Mouse (Mus musculus) cerebellum, adult 18-20 months (tissue): ENCODE measurements at regions not wholly inside any gene's neighbourhood (a gene's known extent, or its start where the extent isn't known, plus 50 kb on each side); places are given as distances from the start of the nearest gene placed in this dataset.

Source experiments
- DNase-seq, 2 experiments: peaks; one replicate each; pipeline ENCODE4 v3.0.0; 2021

- no peak for DNase-seq
Observed at GRCm38 (mm10) chr2:160256251-160256650, 77.7 kb downstream of the Gm826 start.

- no peak for DNase-seq
Observed at GRCm38 (mm10) chr2:160250228-160250627, 83.7 kb downstream of the Gm826 start.

- no peak for DNase-seq
Observed at GRCm38 (mm10) chr2:160249104-160250093, 84.6 kb downstream of the Gm826 start.

DNA sequence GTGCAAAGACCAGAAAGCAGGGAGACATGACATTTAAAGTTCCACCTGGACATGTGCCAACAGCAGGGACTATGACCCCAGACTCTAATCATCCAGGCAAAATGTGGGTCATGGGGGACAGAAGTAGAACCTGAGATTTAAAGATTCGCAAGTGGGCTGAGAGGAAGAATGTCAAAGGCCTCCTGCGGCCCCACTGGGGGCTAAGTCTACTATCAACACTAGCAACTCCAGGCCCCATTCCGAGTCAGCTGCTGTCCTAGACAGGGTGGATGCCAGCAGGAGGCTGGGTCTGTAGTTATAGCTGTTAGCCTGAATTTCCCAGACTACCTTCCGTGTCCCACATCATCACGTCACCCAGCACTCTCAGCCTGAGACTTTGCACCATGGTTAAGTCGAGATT is 86.7 kb downstream of the Gm826 start:
- no peak for DNase-seq

DNA sequence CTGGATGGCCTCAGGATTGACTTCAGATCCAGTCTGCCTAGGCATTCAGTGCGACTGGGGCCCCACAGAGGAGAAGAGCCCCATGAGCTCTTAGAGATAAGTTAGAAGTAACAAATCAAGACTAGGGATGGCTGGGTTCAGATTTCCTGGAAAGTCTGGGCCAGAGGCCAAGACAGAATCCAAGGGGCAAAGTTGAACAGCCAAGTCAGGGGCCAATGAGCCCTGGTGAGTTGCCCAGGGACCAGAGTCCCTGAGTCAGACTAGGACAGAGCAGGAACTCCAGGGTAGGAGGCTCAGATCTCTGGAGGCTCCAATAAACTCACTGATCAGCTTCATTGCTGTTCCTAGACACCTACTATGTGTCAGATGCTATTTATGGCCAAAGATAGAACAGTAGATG is 87.6 kb downstream of the Gm826 start:
- DNase-seq, result no peak

DNA sequence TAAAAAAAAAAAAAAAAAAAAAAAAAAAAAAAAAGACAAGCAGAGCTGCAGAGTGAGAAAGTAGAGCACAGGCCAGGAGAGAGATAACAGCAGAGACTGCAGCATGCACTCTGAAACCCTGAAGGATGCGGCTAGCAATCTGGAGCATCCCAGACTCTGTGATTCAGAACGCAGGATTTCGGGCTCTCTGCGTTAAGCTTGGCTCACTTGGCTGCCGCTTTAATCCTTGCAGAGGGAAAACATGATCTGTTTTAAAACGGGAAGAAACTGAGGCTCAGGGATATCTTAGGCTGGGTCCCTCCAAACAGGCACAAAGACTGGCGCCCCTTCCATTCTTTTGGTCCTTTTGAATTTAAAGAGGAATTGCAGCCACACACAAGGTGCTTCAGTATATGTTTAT is 89.1 kb downstream of the Gm826 start:
- no peak for DNase-seq

GRCm38 (mm10) chr2:160240531-160241379 is 93.2 kb downstream of the Gm826 start:
- no peak for DNase-seq

GRCm38 (mm10) chr2:160237436-160238104 is 96.4 kb downstream of the Gm826 start:
- no peak for DNase-seq

DNA sequence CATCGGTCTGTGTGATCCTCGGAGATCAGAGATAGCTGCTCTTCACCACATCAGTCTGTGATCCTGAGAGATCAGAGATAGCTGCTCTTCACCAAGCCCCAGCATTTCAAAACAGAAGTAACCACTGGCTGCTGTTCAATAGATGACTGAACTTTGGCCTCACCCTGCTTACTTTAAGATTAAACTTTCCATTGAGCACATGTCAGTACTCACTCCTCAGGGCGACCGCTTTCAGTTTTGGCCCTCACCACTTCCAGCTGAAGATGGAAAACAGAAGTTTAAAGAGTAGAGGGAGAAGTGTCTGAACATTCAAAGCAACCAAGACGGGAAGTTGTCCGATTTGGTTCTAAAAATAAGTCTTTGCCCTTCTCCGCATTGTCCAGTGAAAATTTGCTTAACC is 97.2 kb downstream of the Gm826 start:
- no peak for DNase-seq

DNA sequence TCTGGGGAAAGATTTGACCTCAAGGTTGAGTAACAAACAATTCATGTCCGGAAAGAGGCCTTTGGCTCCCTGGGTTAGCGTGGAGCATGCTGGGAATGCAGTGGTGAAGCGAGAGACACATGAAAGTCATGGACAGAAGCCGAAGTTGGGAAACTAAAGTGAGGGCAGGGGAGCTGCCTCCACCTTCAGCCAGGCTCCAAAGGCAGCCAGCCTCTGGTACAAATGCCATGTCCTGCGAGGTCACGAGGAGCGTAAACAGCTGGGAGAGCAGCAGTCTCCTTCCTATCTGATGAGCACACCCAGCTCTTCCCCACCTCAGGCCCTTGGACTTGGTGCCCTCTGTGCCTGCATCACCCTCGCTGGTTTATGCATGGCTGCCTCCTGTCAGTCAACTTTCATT is 103.2 kb downstream of the Gm826 start:
- no peak for DNase-seq

DNA sequence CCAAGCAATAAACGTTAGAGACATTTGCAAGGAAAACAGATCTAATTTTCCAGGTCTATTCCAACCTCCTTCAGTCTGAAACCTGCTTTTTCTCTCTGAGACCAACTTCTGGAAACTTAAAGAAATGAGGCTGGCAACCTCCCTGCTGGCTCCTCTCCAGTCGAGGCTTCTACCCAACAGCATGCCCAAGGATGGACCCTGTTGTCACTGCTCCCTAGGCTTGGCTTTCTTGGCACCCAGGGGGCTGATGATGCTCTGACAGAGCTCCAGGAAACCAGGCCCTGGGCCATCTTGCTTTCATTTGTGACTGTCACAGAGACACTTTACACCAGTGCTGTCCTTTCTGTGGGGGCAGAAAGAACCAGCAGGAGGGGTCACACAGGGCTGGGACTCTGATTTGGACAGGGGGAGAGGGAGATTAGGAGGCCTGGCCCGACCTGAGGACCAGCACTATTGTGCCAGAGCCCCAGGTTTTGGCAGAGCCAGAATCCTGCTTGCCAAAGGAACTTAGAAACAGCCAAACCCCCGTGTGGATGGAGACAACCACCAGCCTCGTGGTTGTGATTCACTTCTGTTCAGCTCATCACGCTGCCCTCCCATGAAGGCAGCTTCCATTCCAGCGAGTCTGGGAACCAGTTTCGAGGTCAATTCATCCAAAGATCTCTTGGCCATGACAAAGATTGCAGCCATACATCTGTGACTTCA is 105.5 kb downstream of the Gm826 start:
- peak in 1 of 2 experiments; percentile 8 for DNase-seq

DNA sequence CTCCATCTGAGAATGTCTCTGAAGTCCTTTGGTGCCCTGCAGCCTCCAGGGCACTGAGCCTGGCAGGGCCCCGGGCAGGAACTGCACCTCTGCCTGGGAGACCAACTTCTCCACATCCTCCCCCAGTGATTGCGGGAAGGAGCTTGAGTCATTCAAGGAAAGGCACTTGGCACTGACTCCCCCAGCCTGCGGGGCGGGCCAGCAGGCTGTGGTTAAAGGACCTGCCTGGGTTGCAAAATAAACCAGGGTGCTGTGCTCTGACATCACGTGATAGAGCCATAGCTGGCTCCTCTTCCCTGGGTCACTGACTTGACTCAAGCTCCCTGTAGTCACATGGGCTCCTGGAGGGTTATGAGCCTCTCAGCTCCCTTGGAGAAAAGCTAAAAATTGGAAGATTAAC is 108.5 kb downstream of the Gm826 start:
- no peak for DNase-seq

DNA sequence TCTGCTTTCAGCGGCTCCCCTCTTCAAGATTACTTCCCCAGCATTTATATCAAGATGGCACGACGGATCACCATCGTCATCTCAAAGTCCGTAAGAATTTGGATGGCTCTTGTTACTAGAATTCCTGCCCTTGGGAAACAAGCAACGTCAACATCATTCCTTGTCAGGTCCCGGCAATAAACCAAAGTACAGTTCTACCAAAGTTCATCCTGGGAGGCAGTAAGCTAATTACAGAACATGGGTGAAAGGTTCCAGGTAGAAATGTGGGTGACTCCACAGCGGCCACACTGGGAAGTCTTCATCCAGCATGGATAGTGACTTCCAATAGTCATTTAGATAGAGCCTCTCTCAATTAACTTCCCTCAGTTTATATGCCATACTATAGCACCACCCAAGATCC is 110.6 kb downstream of the Gm826 start:
- DNase-seq, result no peak

DNA sequence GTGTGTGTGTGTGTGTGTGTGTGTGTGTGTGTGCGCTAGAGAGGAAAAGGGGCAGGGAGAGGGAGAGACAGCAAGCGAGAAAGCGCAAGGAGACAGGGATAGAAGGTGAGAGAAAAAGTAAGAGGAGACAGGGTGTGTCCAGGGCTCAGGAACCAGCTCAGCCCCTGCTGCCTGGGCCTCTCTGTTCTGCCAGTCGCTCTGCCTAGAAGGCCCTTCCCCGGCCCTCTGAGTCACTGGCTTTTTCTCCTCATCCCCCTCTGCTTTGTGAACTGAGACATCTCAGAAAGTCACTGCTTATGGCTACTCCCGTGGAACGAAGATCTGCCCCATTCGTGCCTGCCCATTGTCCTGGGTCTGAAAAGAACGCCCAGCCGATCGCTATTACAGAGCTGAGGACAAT is 112.2 kb downstream of the Gm826 start:
- no peak for DNase-seq

GRCm38 (mm10) chr2:160220562-160221021 is 113.4 kb downstream of the Gm826 start:
- no peak for DNase-seq

DNA sequence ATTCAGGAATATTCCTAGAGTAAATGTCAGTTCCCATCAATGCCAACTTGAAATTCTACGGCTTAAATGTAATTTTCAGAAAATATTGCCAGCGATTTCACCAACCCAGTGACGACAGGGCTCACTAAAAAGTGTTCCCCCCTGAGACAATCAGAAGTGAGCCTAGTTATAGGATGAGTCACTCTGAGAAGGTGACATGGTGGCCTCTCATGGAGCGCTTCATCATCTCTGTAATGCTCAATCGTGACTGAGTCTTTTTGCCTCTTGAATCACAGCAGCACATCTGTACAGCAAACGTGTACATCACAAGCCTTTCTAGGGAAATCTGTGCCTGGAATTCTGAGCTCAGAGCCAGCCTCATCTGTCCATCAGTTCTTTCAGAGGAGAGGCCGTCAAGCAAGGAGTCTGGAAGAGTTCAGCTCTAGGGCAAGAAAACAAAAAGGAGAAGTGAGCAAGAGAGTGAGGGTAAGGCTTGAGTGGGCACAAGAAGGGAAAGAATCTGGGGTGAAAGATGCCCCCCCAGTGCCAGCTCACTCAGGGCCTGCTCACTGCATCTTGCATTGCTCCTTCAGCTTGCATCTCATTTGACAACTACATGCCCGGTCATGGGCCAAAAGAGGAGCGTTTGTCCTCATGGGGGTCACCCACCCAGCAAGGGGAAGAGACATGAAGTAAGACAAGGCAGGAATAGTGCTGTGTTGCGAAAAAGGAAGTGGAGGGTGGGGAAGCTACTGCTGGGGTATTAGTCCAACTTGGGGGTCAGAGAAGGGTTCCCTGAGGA is 119.7 kb downstream of the Gm826 start:
- DNase-seq, result no peak

GRCm38 (mm10) chr2:160210507-160210906 is 123.5 kb downstream of the Gm826 start:
- no peak for DNase-seq

GRCm38 (mm10) chr2:160209589-160210264 is 124.2 kb downstream of the Gm826 start:
- no peak for DNase-seq

GRCm38 (mm10) chr2:160208295-160208694 is 125.7 kb downstream of the Gm826 start:
- DNase-seq, result no peak

GRCm38 (mm10) chr2:160207226-160207625 is 126.7 kb downstream of the Gm826 start:
- DNase-seq, result no peak

DNA sequence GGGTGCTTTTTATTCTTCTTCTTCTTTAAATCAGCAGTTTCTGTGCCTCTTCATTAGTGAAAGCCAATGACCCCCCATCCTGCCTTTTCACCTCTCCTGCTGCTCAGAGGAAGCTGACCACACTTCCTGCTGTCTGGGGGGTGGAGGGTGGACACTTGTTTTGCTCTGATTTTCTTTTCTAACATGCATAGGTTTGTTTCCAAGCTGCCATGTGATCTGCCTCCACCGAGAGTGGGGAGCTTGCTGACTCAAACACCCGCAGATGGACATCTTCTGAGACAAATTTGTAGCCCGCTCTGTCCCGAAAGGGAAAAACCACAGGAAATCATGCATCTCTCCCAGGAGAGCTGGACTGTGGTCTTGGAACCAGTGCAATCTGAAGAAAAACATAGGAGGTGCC is 141.3 kb downstream of the Gm826 start:
- DNase-seq, result no peak
